Mouse (Mus musculus) cerebellum, adult 2 months (tissue): ENCODE measurements around the gene Slfn2. TPM values are rescaled to one million over a fixed set of nuclear protein-coding genes. Genes with fewer than 3 reads are reported as not detected.

Experiments
- DNase-seq, 2 experiments: peaks; one replicate each; pipeline ENCODE4 v3.0.0; 2021
- H3K27ac ChIP-seq: fragments of 200-500 bp; 2 replicates; pipeline ENCODE4 v1.5.1; 2012; ENCODE audit warnings: low read length, control low read depth, inconsistent platforms; ENCODE audit not compliant: insufficient read depth
- H3K27me3 ChIP-seq: fragments of 200-500 bp; 2 replicates; pipeline ENCODE4 v1.6.1; 2012; ENCODE audit warnings: inconsistent platforms, mild to moderate bottlenecking, low read length, moderate library complexity; ENCODE audit not compliant: control insufficient read depth, insufficient read depth
- H3K4me1 ChIP-seq: fragments of 200-500 bp; 2 replicates; pipeline ENCODE4 v1.6.1; 2011; ENCODE audit warnings: low read length; ENCODE audit not compliant: control insufficient read depth, insufficient read depth
- H3K4me3 ChIP-seq: fragments of 200-500 bp; replicated peaks from 2 replicates; pipeline ENCODE3; 2011; ENCODE audit warnings: mild to moderate bottlenecking, low read depth, low read length, control low read depth; ENCODE audit not compliant: insufficient read depth
- CTCF ChIP-seq: fragments of 200-500 bp; IDR thresholded peaks from 2 replicates; pipeline ENCODE4 v1.5.1; 2011; ENCODE audit warnings: low read depth, mild to moderate bottlenecking, control low read depth, low read length, moderate library complexity, borderline replicate concordance; ENCODE audit not compliant: insufficient read depth
- POLR2A ChIP-seq: fragments of 200-500 bp; IDR thresholded peaks from 2 replicates; pipeline ENCODE4 v1.6.1; 2011; ENCODE audit warnings: low read length, control low read depth, borderline replicate concordance; ENCODE audit not compliant: insufficient read depth
- WGBS: fragments of 180-500 bp; shearing (Covaris S2); methylation state at CpG from one replicate; pipeline ENCODE4 v1.1.7; 2018; 5-methylcytosine and 5-hydroxymethylcytosine counted together
- polyA plus RNA-seq: library from polyadenylated mRNA; depleted of rRNA; stranded (reverse); fragments of >200 nt; gene quantifications from 2 replicates; pipeline ENCODE4 v1.2.3, GENCODE M21; 2012

Slfn2 gene
- polyA plus RNA-seq, 1 experiment = 1.1 TPM

DNA sequence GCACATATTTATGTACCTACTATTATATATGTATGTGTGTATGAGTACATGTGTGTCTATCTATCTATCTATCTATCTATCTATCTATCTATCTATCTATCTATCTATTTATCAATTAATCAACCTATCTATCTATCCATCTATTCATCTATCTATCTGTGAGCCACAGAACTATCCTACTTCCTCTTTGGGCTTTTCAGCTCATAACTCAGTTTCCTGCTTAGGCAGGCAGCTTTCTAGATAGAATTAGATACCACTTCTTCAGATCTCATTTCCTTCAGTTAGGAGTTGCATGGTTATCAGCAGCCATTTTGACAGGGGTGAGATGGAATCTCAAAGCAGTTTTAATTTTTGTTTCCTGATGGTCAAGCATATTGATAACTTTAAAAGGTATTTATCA lies 23.9 kb upstream of the Slfn2 start:
- DNase-seq = no peak
- TF ChIP-seq POLR2A (no peak), CTCF (no peak)

DNA sequence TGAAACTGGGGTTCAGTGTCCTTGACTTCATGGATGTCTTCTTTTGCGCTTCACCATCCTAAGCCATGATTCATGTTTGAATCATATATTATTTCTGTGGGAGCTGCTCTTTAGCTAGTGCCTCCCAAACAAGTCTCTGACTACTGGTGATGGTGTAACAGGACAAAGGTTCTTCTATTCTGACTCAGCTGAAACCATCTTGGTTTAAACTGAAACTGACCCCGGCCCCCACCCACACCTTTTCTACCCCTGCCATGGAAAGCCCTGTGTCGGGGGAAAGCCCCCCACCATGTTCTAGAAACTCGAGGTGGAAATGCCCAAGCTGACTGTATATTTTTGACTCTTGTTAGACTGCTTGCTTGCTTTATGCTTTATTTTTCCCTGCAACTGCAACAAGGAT lies 21.0 kb upstream of the Slfn2 start:
- H3K4me3 ChIP-seq = no peak overlapping the region
- no peaks in the 10 kb centered on the region for H3K27me3 ChIP-seq
- H3K27ac ChIP-seq = no peak overlapping the region
- no peak for DNase-seq
- TF ChIP-seq POLR2A (no peak), CTCF (no peak)
- 83% methylated on average over 4 of the region's 4 CpGs for WGBS
- H3K4me1 ChIP-seq = no peaks in the 10 kb centered on the region

More for the DNA sequence above, 23.9 kb upstream of the Slfn2 start:
- H3K27me3 ChIP-seq = no peaks in the 10 kb centered on the region
- H3K4me3 ChIP-seq = no peak overlapping the region
- H3K4me1 ChIP-seq = no peaks in the 10 kb centered on the region
- no peak overlapping the region for H3K27ac ChIP-seq

DNA sequence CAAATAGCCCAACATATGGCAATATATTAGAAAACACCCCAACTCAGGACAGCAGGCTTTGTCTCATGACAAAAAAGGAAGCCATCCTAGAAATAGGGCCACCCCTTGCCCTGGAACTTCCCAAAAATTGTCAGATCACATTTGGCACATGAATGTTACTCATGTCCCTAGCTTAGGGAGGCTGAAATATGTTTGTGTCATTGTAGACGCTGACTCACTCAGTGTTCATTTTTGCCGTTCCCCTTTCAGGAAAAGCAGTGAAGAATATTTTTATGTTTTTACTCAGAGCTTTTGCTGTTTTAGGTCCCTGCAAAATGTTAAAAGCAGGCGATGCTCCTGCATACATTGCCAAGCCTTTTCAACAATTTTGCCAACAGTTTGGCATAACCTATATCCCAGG lies 19.3 kb upstream of the Slfn2 start:
- 78% methylated on average over 3 of the region's 3 CpGs for WGBS
- H3K27me3 ChIP-seq = no peaks in the 10 kb centered on the region
- no peak overlapping the region for H3K27ac ChIP-seq
- DNase-seq = no peak
- TF ChIP-seq POLR2A (no peak), CTCF (no peak)
- no peak overlapping the region for H3K4me3 ChIP-seq
- no peaks in the 10 kb centered on the region for H3K4me1 ChIP-seq

DNA sequence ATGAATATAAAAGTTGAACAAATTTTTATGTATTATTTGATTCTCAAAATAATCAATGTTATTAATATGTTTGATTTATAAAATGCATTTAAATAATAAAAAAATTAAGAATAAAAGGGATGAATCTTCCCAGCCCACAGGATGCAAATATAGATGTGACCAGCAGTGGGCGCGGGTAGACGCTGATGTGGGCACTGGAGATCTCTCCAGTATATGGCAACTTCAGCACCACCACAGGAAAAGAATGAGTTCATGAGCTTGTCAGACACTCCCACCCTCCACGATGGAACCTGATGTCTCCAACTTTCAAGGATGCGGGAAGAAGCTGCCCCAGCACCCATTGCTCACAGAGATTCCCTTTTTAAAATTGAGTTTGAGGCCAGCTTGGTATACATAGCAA lies 7.0 kb upstream of the Slfn2 start:
- 3% methylated on average over 5 of the region's 5 CpGs for WGBS

DNA sequence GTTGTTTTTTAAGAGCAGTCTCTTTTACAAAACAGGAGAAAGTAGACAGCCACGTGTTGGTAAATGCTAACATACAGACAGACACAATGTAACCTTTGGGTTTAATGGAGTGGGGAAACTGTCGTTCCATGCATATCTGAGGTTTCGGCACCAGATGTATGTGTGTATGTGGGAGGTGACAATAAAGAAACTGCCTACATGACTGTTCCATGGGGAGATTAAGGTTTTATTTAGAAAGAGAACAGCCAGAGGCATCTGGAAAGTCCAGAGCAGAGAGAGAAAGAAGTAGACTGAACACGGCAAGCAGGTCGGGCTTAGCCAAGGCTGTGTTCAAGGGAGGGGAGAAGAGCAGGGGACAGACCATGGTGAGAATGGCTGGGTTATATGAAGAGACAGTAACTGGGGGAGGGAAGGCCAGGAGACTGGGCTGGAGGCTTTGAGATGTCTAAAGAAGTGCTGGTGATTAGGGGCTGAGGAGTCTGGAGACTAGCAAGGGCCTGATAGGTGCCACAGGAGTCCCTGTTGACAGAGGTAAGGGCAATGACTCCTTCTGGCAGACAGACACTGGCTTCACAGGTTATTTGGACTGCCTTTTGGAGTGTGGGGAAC lies 4.4 kb upstream of the Slfn2 start:
- Histone ChIP-seq H3K4me1 (no peaks in the 10 kb centered on the region), H3K27ac (no peak overlapping the region), H3K27me3 (no peaks in the 10 kb centered on the region), H3K4me3 (no peak overlapping the region)
- TF ChIP-seq POLR2A (no peak), CTCF (no peak)
- DNase-seq = no peak
- WGBS = 83% methylated on average over 5 of the region's 5 CpGs

More for the DNA sequence above, 7.0 kb upstream of the Slfn2 start:
- no peak overlapping the region for H3K27ac ChIP-seq
- no peak overlapping the region for H3K4me3 ChIP-seq
- no peaks in the 10 kb centered on the region for H3K27me3 ChIP-seq
- peak; percentile 70 for TF ChIP-seq CTCF
- TF ChIP-seq POLR2A = no peak
- peak; percentile 12 to 16 for DNase-seq
- no peaks in the 10 kb centered on the region for H3K4me1 ChIP-seq

DNA sequence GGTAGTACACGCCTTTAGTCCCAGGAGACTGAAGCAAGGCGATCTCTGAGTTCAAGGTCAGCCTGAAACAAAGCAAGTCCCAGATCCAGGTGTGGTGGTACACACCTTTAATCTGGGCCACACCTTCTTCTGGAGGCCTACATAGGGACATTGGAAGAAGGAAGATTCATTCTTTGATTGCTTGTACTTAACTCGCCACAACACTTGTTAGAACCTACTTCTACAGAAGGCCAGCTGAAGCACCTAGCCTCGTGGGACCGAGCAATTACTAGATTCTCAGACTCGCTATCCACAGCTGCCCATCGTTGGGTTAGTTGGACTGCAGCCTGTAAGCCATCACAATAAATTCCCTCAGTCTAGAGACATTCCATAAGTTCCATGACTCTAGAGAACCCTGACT lies 3.1 kb upstream of the Slfn2 start:
- H3K4me3 ChIP-seq = no peak overlapping the region
- no peak overlapping the region for H3K27ac ChIP-seq
- H3K27me3 ChIP-seq = no peaks in the 10 kb centered on the region
- no peaks in the 10 kb centered on the region for H3K4me1 ChIP-seq
- 75% methylated on average over 7 of the region's 7 CpGs for WGBS
- no peak for DNase-seq
- TF ChIP-seq CTCF (no peak), POLR2A (no peak)

DNA sequence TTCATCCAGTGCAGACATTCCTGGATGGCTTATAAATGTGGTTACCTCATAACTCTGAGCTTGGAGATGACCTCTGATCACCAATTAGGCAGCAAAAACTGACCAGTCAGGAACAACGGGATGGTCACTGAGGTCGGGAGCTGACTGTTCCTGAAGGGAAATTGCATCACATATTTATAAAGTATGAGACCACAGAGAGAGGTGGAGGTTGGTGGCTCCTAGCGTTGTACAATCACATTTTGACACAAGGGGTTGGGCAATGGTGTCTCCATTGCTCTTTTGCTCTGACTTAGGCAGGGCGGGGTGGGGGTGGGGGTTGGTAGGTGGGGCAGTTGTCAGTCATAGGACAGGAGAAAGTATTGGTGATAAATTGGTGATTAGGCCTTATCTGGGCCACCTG lies 1.8 kb upstream of the Slfn2 start:
- WGBS = 82% methylated on average over 4 of the region's 4 CpGs
- H3K27ac ChIP-seq = no peak overlapping the region
- no peak overlapping the region for H3K4me3 ChIP-seq
- TF ChIP-seq CTCF = no peak
- TF ChIP-seq POLR2A = no peak
- no peaks in the 10 kb centered on the region for H3K4me1 ChIP-seq
- H3K27me3 ChIP-seq = no peaks in the 10 kb centered on the region
- no peak for DNase-seq

DNA sequence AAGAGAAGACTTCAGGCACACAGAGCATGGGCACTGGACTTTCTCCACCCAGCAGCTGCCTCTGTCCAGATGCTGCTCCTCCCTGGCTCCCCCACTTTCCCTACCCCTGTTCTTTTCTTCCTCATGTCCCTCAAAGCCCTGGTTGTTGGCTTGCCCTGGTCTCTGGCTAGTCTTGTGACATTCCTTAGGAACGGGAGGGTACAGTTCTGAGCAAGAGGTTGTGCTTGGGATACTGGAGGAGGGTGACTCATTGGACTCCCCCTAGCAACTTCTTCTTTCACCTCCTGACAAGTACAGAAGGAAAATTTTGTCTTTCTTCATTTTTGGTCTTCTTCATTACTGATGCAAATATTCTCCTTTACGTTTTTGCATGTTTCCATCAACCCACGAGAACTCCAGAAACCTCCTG lies 967 bp upstream of the Slfn2 start:
- Histone ChIP-seq H3K4me1 (no peaks in the 10 kb centered on the region), H3K4me3 (no peak overlapping the region), H3K27ac (no peak overlapping the region), H3K27me3 (no peaks in the 10 kb centered on the region)
- no peak for TF ChIP-seq CTCF
- DNase-seq = no peak
- WGBS = 72% methylated on average over 3 of the region's 3 CpGs
